Mouse (Mus musculus): Measurements from ENCODE around the gene B230104I21Rik. TPM values are rescaled to one million over a fixed set of nuclear protein-coding genes. Genes with fewer than 3 reads are reported as not detected.

The B230104I21Rik gene
- total RNA-seq, 2 experiments from 2014 or later: not detected

DNA sequence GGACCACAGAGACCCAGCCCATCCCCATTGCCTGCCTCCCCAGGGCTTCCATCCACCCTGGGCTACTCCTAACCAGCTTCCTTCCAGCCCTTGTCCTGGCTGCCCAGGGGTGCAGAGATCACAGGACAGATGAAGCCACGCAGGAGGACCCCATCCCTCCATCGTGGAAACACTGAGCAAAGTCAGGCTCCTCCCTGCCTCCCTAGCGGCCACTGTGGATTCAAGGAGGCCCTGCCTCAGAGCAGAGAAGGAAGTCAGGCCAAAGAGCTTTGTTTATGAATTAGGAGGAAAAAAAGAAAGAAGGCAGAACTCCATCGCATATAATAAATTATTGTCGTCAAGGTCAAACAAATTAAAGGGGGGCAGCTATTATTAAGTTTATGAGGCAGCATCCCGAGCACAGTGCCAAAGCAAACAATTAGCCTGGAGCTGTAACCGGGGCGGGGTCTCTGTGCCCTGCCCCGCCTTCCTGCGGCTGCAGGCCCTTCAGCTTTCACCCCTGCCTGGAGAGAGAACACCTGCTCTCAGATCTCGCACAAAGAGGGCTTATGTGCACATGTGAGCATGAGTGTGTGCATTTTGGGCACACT lies 12.4 kb downstream of the B230104I21Rik start:
- no peak for ATAC-seq (replicated peaks; ENCODE audit: poor library complexity)

DNA sequence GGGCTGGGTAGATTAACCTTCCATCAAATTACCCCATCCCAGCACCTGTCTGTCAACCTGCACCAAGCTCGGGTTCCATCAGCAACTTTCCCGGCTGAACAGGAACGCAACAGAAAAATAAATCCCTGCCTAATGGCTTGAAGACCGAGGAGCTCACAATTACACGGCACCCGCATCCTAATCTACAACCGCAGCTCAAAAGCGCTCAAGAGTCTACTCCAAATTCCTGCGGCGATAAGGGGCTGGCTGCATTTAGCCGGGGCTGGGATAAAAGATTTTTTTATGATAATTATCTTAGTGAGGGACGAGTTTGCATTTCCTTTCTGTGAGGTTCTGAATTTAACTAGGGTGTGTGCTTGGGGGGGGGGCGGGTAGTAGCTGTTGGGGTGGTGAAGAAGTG lies 16.3 kb downstream of the B230104I21Rik start:
- ATAC-seq (replicated peaks; ENCODE audit: poor library complexity): no peak

DNA sequence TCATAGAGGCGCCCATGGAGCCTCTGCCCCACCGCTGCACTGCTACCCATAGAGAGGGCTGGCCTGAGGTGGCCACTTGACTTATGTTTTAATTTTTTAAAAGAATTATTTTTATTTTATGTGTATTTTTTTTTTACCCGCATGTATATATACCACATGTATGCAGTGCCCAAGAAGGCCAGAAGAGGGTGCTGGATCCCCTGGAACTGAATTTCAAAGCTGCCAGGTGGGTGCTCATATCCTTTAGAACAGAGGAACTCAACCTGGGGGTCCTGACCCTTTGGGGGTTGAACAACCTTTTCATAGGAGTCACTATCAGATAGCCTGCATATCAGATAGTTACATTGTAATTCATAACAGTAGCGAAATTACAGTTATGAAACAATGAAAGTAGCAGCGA lies 19.5 kb downstream of the B230104I21Rik start:
- ATAC-seq (replicated peaks; ENCODE audit: poor library complexity): no peak

DNA sequence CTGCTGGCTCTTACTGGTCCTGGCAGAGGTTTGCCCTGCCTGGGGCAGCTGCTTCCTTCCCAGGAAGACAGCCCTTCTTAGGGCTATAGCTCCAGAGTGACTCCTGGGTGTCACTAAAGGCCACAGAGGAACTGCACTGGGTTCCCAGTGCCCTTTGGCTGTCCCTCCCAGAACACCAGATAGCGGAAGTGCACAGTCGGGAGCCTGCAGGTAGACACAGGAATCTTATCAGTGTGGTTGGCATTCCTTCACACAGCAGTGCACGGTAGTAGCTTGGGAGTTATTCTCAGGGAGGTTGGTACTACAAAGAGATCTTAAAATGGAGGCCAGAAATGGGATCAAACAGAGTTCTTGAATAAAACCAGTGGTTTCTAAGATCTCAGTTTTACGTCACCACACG lies 22.4 kb downstream of the B230104I21Rik start:
- ATAC-seq (replicated peaks; ENCODE audit: poor library complexity): no peak

DNA sequence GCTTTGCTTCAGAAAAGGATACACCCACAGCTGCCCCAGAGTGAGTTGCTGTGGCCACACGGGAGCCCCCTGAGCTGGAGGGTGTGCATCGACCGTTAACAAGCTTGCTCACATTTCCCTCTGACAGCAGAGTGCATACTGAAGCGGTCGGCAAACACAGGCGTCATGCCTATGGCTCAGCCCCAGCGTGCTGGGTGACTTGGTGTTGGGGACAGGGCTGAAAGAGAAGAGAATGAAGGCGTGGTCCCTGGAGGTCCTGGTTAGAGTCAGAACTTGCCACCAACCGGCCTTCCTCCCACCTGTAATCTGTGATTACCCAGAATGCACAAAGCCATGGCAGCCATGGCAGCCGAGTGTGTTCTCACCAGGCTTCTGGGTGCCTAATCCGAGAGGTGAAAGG lies 22.9 kb downstream of the B230104I21Rik start:
- ATAC-seq (replicated peaks; ENCODE audit: poor library complexity): no peak

DNA sequence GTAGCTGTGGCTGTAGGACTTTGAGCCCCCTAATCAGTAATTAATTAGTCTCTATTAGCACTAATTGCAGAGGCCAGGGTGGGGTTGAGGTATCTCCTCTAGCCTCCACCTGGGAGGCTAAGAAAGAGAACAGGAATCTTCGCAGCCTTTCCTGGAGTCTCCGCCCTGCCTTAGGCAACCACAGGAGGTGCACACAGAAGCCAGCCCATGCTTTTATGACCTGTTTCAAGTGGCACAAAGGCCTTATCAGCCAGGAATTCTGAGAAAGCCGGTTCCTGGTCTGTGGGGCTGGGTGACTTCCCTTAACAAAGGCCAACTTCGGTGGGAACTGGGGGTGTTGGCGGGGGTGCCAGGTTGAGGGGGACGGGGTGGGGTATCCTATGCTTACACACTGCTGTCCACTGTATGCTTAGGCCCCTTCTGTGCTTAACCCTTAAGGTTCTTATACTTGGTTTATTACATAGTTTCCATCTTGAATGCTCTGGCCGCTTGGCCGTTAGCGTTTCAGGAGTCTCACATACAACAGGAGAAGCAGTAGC lies 23.9 kb downstream of the B230104I21Rik start:
- ATAC-seq (replicated peaks; ENCODE audit: poor library complexity): no peak

DNA sequence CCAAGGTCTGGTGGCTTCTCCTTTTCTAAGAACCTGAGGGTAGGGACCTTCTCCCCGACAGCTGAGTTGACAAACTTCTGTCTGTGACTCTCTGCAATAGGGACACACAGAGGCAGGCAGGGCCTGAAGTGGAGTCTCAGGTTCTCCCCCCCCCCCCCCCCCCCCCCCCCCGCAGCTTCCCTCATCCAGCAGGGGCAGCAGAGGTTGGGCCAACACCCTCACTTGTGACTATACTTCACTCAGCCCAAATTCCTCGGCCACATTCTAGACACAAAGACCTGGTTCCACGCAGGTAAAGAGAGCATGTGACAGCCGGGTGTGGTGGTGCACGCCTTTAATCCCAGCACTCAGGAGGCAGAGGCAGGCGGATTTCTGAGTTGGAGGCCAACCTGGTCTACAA lies 24.5 kb downstream of the B230104I21Rik start:
- no peak for ATAC-seq (replicated peaks; ENCODE audit: poor library complexity)

DNA sequence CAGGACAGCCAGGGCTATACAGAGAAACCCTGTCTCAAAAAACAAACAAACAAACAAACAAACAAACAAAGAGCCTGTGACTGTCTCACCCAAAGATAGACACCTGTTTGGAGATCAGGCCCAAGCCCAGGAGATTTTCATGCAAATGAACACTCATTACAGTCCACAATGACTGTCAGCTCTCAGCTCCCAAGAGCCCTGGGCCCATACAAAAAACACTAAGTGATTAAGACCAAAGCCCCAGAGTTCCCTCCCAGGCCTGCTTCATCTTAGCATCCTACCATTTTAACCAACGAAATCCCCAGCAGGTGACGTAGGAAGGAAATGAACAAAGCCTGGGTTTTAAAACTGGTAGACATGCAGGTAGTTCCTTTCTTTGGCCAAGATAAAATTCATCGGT lies 24.9 kb downstream of the B230104I21Rik start:
- ATAC-seq (replicated peaks; ENCODE audit: poor library complexity): no peak

DNA sequence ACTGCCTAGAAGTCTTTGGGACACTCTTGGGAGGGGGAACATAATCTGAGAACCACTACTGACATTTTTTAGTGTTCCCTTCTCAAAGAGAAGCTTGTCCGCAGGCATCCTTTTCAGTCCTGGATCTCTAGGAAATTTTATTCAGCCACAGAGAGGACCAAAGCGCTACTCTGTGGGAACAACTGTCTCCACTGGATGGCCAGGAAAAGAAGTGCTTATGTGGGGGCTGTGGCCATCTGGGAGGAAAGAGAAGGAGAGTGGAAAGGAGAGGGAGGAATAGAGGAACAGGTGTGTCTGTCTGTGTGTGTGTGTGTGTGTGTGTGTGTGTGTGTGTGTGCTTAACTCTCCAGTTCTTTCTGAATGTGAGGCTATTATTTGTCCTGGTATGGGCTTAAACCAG lies 28.8 kb downstream of the B230104I21Rik start:
- ATAC-seq (replicated peaks; ENCODE audit: poor library complexity): no peak

DNA sequence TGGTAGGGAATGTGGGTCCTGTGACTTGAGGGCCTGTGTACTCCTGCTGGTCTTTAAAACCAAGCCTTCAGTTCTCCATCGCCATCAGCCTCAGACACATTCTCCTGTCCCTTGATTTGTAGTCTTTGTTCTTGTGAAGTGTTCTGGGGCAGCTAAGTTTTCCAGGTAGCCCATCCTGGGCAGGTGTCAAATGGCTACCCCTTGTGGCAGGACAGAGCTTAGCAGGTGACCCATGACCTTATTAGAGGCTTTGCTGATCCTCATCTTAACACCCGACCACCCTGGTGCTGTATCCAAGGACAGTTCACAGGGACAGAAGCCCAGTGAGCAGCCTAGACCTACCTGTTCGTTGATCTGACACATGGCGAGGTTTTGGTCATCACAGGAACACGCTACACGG lies 30.9 kb downstream of the B230104I21Rik start:
- no peak for ATAC-seq (replicated peaks; ENCODE audit: poor library complexity)

DNA sequence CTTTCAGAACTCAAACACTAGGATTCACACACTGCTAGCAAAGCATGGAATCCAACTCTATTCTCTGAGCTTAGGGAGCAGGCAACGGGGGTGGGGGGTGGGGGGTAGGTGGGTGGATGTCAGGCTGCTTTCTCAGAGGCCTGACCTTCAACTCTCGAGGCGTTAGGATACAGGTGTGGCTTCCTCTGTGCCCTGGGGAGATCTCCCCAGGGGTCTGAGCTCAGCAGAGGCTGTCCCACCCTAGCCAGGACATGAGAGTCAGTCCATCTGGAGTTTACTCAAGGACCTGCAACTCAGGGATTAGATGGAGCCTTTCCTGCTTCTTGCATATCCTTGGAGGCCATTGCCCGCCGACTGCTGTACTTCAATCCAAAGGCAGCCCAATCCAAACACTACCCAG lies 33.2 kb downstream of the B230104I21Rik start:
- no peak for ATAC-seq (replicated peaks; ENCODE audit: poor library complexity)

DNA sequence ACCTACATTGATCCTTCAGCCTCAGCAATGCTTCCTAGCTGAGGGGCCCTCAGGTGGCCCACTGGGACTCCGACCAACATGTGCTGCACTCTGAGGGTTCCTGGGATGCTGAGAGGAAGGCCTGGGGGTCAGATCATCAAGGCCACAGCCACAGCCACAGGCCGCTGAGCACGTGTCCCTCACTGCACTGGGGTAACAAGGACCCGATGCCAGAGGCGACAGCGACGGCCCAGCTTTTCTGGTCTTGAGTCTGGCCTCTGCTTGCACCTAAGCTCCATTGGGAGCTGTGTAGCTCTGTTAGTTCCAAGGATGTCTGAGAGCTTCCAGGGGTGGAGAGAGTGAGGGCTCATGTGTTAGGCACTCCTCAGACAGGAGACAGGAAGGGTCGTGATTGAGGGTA lies 34.9 kb downstream of the B230104I21Rik start:
- no peak for ATAC-seq (replicated peaks; ENCODE audit: poor library complexity)

DNA sequence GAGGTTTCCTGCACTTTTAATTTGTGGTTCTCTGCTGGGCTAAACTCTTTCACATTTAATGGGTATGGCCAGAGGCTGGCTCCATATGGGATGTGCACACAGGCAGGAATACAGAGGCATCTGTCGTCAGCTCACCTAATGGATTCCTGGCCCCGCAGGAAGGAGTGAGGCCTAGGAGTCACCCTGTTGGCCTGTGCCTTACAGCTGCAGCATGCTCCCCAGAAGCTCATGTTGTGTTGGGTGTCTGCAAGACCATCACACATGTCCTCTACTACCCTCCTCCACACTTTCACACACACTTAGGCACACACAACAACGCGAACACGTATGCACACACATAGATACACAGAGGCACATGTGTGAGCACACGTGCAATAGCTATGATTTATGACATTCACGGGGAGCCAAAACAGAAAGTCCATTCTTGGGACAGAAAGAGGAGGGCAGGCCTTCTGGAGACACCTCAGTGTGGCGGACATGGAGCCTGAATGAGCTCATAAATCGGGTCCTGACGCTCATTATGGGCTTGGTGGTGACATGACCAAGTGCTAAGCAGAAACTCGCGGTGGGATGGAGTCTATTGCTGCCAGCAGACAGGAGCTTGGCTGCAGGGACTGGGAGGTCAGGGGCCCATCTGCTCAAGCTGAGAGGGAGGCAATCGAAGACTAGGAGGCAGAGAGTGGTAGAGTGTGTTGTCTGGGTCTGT lies 35.8 kb downstream of the B230104I21Rik start:
- no peak for ATAC-seq (replicated peaks; ENCODE audit: poor library complexity)

DNA sequence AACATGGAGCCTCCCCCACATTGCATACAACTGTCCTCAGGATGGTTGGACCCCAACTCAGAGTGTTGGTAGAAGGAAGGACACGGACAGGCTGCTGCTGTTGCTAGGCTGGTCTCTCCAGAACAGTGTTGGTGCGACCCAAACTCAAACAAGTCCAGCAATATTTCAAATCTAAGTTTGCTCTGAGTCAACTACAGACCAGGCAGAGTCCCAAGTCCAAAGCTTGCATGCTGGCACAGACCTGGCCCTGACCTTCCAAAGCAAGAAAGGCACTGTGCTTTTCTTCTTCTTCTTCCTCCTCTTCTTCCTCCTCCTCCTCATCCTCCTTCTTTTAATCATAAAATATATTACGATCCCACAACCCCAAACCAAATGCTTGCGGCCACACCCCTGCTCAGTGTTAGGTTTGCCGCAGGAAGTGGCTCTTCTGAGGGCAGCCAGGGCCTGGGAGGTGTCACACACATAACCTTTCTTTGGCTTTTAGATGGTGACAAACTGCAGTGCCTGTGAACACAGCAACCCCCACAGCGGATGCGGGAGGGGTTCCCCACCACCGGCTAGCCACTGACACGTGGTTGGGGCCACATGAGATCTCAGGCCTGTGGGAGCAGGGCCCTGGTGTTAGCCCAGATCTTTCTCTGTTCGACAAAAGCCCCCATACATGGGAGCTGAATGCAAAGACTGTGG lies 40.2 kb downstream of the B230104I21Rik start:
- peak; percentile 50 for ATAC-seq (replicated peaks; ENCODE audit: poor library complexity)

DNA sequence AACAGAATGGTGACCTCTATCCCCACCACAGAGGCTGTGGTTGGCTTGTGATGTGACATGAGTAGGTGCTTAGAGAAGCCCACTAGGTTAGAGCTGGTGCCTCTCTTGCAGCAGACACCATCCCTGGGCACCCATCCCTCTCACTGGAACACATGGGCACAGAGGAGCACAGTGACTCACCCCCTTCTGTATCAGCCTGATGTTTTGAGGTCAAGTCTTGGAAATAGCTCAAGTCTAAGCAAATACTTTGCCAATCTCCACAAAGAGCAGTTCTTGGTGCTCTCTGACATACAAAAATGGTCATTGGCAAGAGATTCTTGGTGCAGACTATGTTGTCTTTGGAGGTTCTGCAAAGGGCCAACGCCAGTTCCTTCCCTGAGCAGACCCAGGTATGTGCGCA lies 42.9 kb downstream of the B230104I21Rik start:
- no peak for ATAC-seq (replicated peaks; ENCODE audit: poor library complexity)

DNA sequence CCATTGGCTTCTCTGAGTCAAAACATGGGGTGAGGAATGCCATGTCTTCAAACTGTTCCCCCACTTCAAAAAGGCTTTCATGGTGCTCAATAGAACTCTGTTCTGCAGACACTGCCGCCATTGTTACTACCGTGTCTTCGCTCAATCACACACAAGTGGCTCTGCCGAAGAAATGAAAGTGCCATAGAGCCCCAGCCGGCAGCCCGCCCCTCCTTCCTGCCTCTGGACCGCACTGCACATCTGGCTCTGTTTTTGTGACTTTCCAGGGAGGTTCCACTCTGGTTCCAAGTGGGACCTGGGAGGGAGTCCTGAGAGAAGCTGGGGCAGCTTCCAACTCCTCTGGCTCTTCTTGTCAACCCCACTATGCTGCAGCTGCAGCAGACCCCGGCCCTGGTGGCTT lies 49.3 kb downstream of the B230104I21Rik start:
- ATAC-seq (replicated peaks; ENCODE audit: poor library complexity): no peak

DNA sequence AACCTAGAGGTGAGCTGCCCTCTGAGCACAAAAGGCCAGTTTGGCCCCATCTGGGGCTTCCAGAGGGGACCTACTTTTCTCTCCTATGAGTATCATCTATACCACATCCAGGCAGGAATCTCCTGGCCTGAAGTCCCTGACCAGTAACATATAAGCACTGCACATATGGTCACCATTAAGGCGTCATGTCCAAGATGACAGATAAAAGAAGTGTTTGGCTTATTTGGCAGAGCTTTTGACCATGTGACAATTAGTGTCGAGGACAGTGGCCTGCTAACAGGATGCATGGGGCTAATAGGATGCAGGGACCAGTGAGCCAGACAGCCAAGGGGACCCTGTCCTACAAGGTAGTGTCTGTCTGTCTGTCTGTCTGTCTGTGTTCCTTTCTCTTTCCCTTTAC lies 50.0 kb downstream of the B230104I21Rik start:
- ATAC-seq (replicated peaks; ENCODE audit: poor library complexity): no peak

DNA sequence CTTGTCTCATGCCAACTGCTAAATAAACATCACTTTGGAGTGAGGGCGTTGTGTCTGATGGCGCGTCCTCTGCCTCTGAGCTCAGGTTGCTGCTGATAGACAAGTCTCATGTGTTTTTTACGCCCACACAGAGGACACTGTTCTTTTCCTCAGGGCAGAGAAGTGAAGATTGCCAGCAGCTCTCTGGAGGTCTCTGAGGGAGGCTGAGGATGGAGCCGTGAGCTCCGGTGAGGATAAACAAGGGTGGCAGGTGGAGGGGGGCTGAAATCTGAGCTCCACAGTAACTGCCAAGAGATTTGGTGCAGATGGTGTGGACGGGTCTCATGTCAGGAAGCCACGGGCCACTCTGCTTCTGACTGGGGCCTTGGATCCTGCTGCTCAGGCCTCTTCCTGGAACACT lies 50.9 kb downstream of the B230104I21Rik start:
- ATAC-seq (replicated peaks; ENCODE audit: poor library complexity): no peak

DNA sequence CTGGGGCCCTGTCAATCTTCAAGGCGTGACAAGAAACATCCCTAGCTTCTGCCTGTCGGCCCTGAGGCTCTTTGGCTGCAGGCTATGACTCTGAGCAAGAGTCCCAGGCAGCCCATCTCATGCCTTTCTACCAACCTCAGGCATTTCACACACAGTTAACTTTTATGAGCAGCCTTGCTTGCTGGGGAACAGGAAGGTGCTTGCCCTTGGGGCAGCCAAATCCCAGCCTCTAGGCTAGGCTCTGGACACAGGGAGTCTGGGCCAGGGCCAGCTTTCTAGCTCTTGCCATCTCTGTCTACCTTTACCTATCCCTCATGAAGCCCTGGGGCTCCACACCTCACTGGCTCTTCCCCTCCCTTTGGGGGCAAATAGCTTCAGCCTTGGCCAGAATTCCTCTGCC lies 53.7 kb downstream of the B230104I21Rik start:
- ATAC-seq (replicated peaks; ENCODE audit: poor library complexity): no peak

DNA sequence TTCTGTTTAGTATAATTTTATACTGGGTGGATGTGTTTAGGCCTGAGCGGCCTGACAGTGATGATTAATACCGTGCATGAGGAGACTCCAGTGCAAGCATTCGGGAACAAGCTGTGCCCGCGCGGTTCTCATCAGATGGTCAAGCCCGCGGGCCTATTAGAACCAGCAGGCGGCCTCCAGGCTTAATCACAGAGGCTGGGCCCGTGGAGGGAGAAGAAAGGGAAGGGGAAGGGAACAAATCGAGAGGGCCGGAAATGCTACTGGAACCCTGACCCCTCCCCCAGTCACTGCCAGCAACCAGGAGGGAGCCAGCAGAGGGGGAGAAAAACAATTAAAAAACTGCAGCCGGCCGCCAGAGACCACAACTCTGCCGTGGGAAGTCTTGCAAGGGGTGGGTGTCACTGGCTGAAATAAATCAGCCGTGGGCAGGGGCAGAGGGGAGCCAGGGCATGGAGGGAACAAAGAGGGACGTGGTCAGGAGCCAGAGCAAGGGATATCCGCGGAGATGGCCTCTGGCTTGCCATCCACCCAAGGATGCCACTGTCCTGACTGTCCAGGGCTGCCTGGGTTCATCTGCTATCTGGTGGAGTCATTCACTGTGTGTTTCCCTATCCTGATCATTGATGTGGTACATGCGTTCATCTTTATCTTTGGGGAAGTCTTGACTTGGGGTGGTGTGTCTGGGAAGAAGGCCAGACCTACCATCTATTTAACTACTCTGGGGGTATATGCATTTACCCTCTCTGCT lies 54.6 kb downstream of the B230104I21Rik start:
- peak; percentile 48 for ATAC-seq (replicated peaks; ENCODE audit: poor library complexity)

DNA sequence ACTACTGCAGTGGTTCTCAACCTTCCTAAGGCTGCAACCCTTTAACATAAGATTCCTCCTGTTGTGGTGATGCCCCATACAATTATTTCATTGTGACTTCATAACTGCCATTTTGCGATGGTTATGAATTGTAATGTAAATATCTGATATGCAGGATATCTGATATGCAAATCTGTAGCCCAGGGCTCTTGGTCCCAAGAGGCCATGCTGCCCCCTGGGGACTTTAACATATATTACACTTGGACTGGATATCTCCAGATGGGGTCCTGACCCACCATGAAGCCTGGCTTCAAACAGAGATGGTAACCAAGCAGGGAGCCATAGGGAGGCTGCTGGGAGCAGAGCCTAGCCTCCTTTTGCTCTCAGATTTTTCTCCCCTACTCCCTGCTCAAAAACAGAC lies 56.7 kb downstream of the B230104I21Rik start:
- 0 out of 2 replicates have a peak, but pooled peaks have one; percentile 33 for ATAC-seq (replicated peaks; ENCODE audit: poor library complexity)
